Mouse (Mus musculus): Measurements from ENCODE around the gene Cacna1e. TPM values are rescaled to one million over a fixed set of nuclear protein-coding genes. Genes with fewer than 3 reads are reported as not detected.

The Cacna1e gene
- polyA plus RNA-seq, 1 experiment from 2014 or later: 0.19 TPM

DNA sequence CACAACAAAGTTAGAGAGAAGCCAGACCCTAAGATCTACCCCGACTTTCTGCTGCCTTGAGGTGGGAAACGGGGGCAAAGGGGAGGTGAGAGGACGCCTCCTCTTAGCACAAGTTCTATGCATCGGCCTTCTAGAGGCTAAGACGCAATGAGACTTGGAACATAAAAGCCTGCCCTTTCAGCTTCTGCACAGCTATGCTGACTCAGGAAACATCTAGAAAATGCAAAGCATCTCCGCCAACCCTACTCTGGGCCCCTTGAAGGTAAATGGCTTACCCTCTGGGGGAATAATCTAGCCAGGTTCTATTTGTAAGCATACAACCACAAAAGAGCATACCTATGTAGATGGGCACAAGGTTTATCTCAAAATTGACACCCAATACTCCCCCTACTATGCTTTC lies 54.2 kb downstream of the Cacna1e start:
- no peak overlapping the region for H3K4me2 ChIP-seq (replicated peaks; ENCODE audit: low read depth, low read length)
- DNase-seq (ENCODE audit: low spot score) (no peak), ATAC-seq (no peak)
- H3K36me3 ChIP-seq (ENCODE audit: insufficient read depth, low read length): no peaks in the 10 kb centered on the region
- H3K4me1 ChIP-seq (ENCODE audit: insufficient read depth, low read depth, low read length): no peaks in the 10 kb centered on the region
- H3K4me3 ChIP-seq (ENCODE audit: low read depth, low read length): no peak overlapping the region
- H3K27ac ChIP-seq (ENCODE audit: low read length): no peak overlapping the region
- no peaks in the 10 kb centered on the region for H3K27me3 ChIP-seq (replicated peaks; ENCODE audit: insufficient read depth, low read length)
- no peaks in the 10 kb centered on the region for H3K9me3 ChIP-seq (ENCODE audit: low read length)
- TF ChIP-seq CTCF (IDR thresholded peaks at IDR 0.05) (no peak), EP300 (IDR thresholded peaks at IDR 0.05) (no peak)
- WGBS: 86% methylated on average over 6 of the region's 6 CpGs
- no peak overlapping the region for H3K9ac ChIP-seq (replicated peaks; ENCODE audit: low read depth)

DNA sequence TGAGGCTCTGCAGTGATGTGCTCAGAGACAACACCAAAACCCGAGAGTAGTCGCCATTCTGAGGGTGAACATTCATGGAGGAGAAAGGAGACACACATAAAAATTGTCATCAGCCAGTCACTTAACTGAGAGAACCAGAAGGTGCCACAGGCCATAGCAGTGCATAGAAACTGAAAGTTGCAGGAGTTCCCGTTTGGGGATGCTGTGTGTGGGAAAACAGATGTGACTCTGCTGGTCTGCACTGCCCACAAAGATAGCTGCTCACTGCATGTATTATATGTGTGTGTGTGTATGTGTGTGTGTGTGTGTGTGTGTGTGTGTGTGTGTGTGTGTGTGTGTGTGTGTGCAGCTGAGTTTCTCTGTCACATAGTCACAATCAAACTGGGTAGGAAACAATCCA lies 61.2 kb downstream of the Cacna1e start:
- WGBS: 61% methylated on average over 3 of the region's 3 CpGs
- TF ChIP-seq EP300 (IDR thresholded peaks at IDR 0.05) (no peak), CTCF (IDR thresholded peaks at IDR 0.05) (no peak)
- H3K27me3 ChIP-seq (replicated peaks; ENCODE audit: insufficient read depth, low read length): no peaks in the 10 kb centered on the region
- no peak for ATAC-seq
- H3K36me3 ChIP-seq (ENCODE audit: insufficient read depth, low read length): no peaks in the 10 kb centered on the region
- no peak overlapping the region for H3K4me3 ChIP-seq (ENCODE audit: low read depth, low read length)
- H3K9me3 ChIP-seq (ENCODE audit: low read length): no peaks in the 10 kb centered on the region
- no peak overlapping the region for H3K9ac ChIP-seq (replicated peaks; ENCODE audit: low read depth)
- no peak for DNase-seq (ENCODE audit: low spot score)
- no peak overlapping the region for H3K27ac ChIP-seq (ENCODE audit: low read length)
- H3K4me1 ChIP-seq (ENCODE audit: insufficient read depth, low read depth, low read length): no peaks in the 10 kb centered on the region
- no peak overlapping the region for H3K4me2 ChIP-seq (replicated peaks; ENCODE audit: low read depth, low read length)

DNA sequence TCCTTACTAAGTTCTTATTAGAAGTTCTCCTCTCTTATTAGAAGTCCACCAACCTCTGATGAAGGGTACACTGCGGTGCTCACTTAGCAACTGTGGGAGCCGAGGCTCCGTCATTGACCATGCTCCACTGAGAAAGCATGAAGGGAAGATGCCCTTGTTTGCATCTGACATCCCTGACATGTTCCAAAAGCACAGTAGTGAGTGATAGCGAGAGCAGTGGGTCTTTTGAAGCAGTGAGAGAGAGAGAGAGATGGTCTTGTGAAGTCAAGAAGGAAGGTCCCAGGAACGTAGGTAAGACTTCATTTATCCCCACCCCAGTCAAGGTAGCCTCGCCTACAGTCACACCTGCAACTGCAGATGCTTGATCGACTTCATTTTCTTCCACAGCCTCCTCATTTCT lies 63.9 kb downstream of the Cacna1e start:
- TF ChIP-seq CTCF (IDR thresholded peaks at IDR 0.05) (no peak), EP300 (IDR thresholded peaks at IDR 0.05) (no peak)
- H3K27me3 ChIP-seq (replicated peaks; ENCODE audit: insufficient read depth, low read length): no peaks in the 10 kb centered on the region
- H3K36me3 ChIP-seq (ENCODE audit: insufficient read depth, low read length): no peaks in the 10 kb centered on the region
- H3K27ac ChIP-seq (ENCODE audit: low read length): no peak overlapping the region
- ATAC-seq (no peak), DNase-seq (ENCODE audit: low spot score) (no peak)
- 79% methylated on average over 7 of the region's 7 CpGs for WGBS
- H3K4me3 ChIP-seq (ENCODE audit: low read depth, low read length): no peak overlapping the region
- H3K9ac ChIP-seq (replicated peaks; ENCODE audit: low read depth): no peak overlapping the region
- no peak overlapping the region for H3K4me2 ChIP-seq (replicated peaks; ENCODE audit: low read depth, low read length)
- no peaks in the 10 kb centered on the region for H3K4me1 ChIP-seq (ENCODE audit: insufficient read depth, low read depth, low read length)
- no peaks in the 10 kb centered on the region for H3K9me3 ChIP-seq (ENCODE audit: low read length)

- no peak for ATAC-seq
- TF ChIP-seq CTCF (IDR thresholded peaks at IDR 0.05) (no peak), EP300 (IDR thresholded peaks at IDR 0.05) (no peak)
- WGBS: 76% methylated on average over 2 of the region's 2 CpGs
- Histone ChIP-seq H3K36me3 (ENCODE audit: insufficient read depth, low read length) (no peaks in the 10 kb centered on the region), H3K4me3 (ENCODE audit: low read depth, low read length) (no peak overlapping the region), H3K9me3 (ENCODE audit: low read length) (no peaks in the 10 kb centered on the region), H3K4me2 (replicated peaks; ENCODE audit: low read depth, low read length) (no peak overlapping the region), H3K27ac (ENCODE audit: low read length) (no peak overlapping the region), H3K9ac (replicated peaks; ENCODE audit: low read depth) (no peak overlapping the region), H3K27me3 (replicated peaks; ENCODE audit: insufficient read depth, low read length) (no peaks in the 10 kb centered on the region), H3K4me1 (ENCODE audit: insufficient read depth, low read depth, low read length) (no peaks in the 10 kb centered on the region)
- DNase-seq (ENCODE audit: low spot score): no peak
Observed at GRCm38 (mm10) chr1:154819960-154820359, 64.3 kb downstream of the Cacna1e start.

DNA sequence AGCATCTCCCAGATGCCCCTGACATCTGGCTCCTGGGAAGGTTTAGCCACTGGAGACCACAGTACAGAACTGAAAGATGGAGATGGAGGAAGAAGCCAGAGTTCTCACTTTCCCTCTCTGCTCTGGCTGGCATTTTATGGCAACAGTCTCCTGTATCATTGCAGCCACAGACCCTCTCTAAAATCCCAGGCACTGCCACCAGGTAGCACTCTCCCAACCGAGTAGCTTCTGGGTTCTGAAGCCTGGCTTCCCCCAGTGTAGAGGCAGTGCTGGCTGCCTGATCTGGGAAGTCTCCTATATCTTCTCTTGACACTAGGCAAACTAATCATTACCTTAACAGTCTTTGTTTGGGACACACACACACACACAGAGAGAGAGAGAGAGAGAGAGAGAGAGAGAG lies 65.6 kb downstream of the Cacna1e start:
- WGBS: 27% methylated on average over 1 of the region's 1 CpGs
- DNase-seq (ENCODE audit: low spot score) (no peak), ATAC-seq (no peak)
- H3K36me3 ChIP-seq (ENCODE audit: insufficient read depth, low read length): no peaks in the 10 kb centered on the region
- no peaks in the 10 kb centered on the region for H3K27me3 ChIP-seq (replicated peaks; ENCODE audit: insufficient read depth, low read length)
- no peaks in the 10 kb centered on the region for H3K4me1 ChIP-seq (ENCODE audit: insufficient read depth, low read depth, low read length)
- no peak for TF ChIP-seq EP300 (IDR thresholded peaks at IDR 0.05)
- TF ChIP-seq CTCF (IDR thresholded peaks at IDR 0.05): no peak
- no peaks in the 10 kb centered on the region for H3K9me3 ChIP-seq (ENCODE audit: low read length)
- no peak overlapping the region for H3K4me2 ChIP-seq (replicated peaks; ENCODE audit: low read depth, low read length)
- no peak overlapping the region for H3K27ac ChIP-seq (ENCODE audit: low read length)
- H3K4me3 ChIP-seq (ENCODE audit: low read depth, low read length): no peak overlapping the region
- H3K9ac ChIP-seq (replicated peaks; ENCODE audit: low read depth): no peak overlapping the region

DNA sequence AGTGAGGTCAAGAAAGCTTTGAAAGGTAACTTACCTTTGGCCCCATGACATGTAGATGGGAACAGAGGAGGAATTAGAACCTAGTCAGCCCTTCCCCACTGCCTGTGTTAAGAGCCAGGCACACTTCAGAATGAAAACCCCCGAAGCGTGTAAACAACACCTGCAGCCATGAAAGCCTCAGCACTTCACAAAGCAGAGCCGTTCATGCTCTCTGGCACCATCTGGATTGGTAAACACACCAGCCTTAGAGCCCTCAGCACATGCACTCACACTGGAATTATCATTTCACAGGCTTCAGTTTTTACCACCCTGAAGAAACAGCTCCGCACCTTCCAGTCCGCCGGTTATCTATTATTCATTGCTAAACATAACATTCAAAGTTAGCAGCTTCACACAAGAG lies 67.5 kb downstream of the Cacna1e start:
- H3K4me1 ChIP-seq (ENCODE audit: insufficient read depth, low read depth, low read length): no peaks in the 10 kb centered on the region
- TF ChIP-seq EP300 (IDR thresholded peaks at IDR 0.05): no peak
- no peak for TF ChIP-seq CTCF (IDR thresholded peaks at IDR 0.05)
- no peak overlapping the region for H3K27ac ChIP-seq (ENCODE audit: low read length)
- WGBS: 47% methylated on average over 6 of the region's 6 CpGs
- H3K9me3 ChIP-seq (ENCODE audit: low read length): no peaks in the 10 kb centered on the region
- H3K4me3 ChIP-seq (ENCODE audit: low read depth, low read length): no peak overlapping the region
- no peak for DNase-seq (ENCODE audit: low spot score)
- H3K27me3 ChIP-seq (replicated peaks; ENCODE audit: insufficient read depth, low read length): no peaks in the 10 kb centered on the region
- H3K9ac ChIP-seq (replicated peaks; ENCODE audit: low read depth): no peak overlapping the region
- H3K36me3 ChIP-seq (ENCODE audit: insufficient read depth, low read length): no peaks in the 10 kb centered on the region
- H3K4me2 ChIP-seq (replicated peaks; ENCODE audit: low read depth, low read length): no peak overlapping the region
- no peak for ATAC-seq

- no peak overlapping the region for H3K9ac ChIP-seq (replicated peaks; ENCODE audit: low read depth)
- no peaks in the 10 kb centered on the region for H3K36me3 ChIP-seq (ENCODE audit: insufficient read depth, low read length)
- TF ChIP-seq CTCF (IDR thresholded peaks at IDR 0.05) (no peak), EP300 (IDR thresholded peaks at IDR 0.05) (no peak)
- H3K4me1 ChIP-seq (ENCODE audit: insufficient read depth, low read depth, low read length): no peaks in the 10 kb centered on the region
- DNase-seq (ENCODE audit: low spot score) (no peak), ATAC-seq (no peak)
- H3K27me3 ChIP-seq (replicated peaks; ENCODE audit: insufficient read depth, low read length): no peaks in the 10 kb centered on the region
- no peak overlapping the region for H3K27ac ChIP-seq (ENCODE audit: low read length)
- 86% methylated on average over 3 of the region's 3 CpGs for WGBS
- no peaks in the 10 kb centered on the region for H3K9me3 ChIP-seq (ENCODE audit: low read length)
- no peak overlapping the region for H3K4me3 ChIP-seq (ENCODE audit: low read depth, low read length)
- no peak overlapping the region for H3K4me2 ChIP-seq (replicated peaks; ENCODE audit: low read depth, low read length)
Observed at GRCm38 (mm10) chr1:154816267-154816666, 68.0 kb downstream of the Cacna1e start.

Data from lung, postnatal 0 days (tissue).